Comparison of ENCODE assay signal across 7 mouse cellular contexts in genomic region chr9:21037481-21037891, GRCm38 (mm10). TPM values are rescaled to one million over a fixed set of nuclear protein-coding genes. Genes with fewer than 3 reads are reported as not detected.
A peak's percentile ranks its signal among the peaks of the same experiment; 100 is the strongest.
DNase-seq lines count a peak whose midpoint lies in the region; ATAC-seq and TF ChIP-seq lines count a peak whose summit lies in the region.

No protein-coding gene starts in this region.

- H3K9ac ChIP-seq in lung, embryonic 16.5 days (ENCODE audit: low read length): peak overlapping the region; percentile 59
- H3K9ac ChIP-seq in forebrain, embryonic 12.5 days: peak overlapping the region; percentile 25; the same call in 1 of the 2 replicates
- H3K9ac ChIP-seq in hindbrain, embryonic 15.5 days: peak overlapping the region; percentile 65
- peak overlapping the region; percentile 43 for H3K9ac ChIP-seq in limb, embryonic 14.5 days (ENCODE audit: low read depth, low read length, severe bottlenecking)

- DNase-seq in lung, postnatal 14 days: no peak
- peak; percentile 14 for DNase-seq in limb, embryonic 14.5 days (ENCODE audit: low spot score)
- peak; percentile 42 for DNase-seq in right cerebral cortex, postnatal 14 days

- peak overlapping the region; percentile 71 for H3K4me2 ChIP-seq in lung, embryonic 16.5 days (ENCODE audit: low read depth, low read length)
- peak overlapping the region; percentile 53 for H3K4me2 ChIP-seq in forebrain, embryonic 12.5 days
- H3K4me2 ChIP-seq in hindbrain, embryonic 15.5 days: peak overlapping the region; percentile 87
- H3K4me2 ChIP-seq in limb, embryonic 14.5 days (replicated peaks; ENCODE audit: low read depth, low read length, severe bottlenecking): peak overlapping the region; percentile 54

- H3K27me3 ChIP-seq in lung, embryonic 16.5 days (ENCODE audit: control insufficient read depth, insufficient read depth, low read depth, low read length): peaks cover 67% of the 10 kb centered on the region
- peaks cover 93% of the 10 kb centered on the region for H3K27me3 ChIP-seq in forebrain, embryonic 12.5 days
- H3K27me3 ChIP-seq in hindbrain, embryonic 15.5 days: peaks cover 81% of the 10 kb centered on the region
- peaks cover 71% of the 10 kb centered on the region for H3K27me3 ChIP-seq in limb, embryonic 14.5 days (ENCODE audit: control insufficient read depth, insufficient read depth, low read length)

- H3K27ac ChIP-seq in lung, embryonic 16.5 days (ENCODE audit: low read length): peak overlapping the region; percentile 22; the same call in 1 of the 2 replicates
- H3K27ac ChIP-seq in forebrain, embryonic 12.5 days: no peak overlapping the region
- no peak overlapping the region for H3K27ac ChIP-seq in hindbrain, embryonic 15.5 days (replicated peaks)
- no peak overlapping the region for H3K27ac ChIP-seq in limb, embryonic 14.5 days (replicated peaks; ENCODE audit: low read depth, low read length)

- peak; percentile 70 for ATAC-seq in lung, embryonic 16.5 days (ENCODE audit: low read depth)
- ATAC-seq in forebrain, embryonic 12.5 days (ENCODE audit: low FRiP score): peak; percentile 30; the same call in 1 of the 2 replicates
- ATAC-seq in hindbrain, embryonic 15.5 days (ENCODE audit: low FRiP score, low read depth): peak; percentile 73
- ATAC-seq in limb, embryonic 14.5 days (ENCODE audit: low FRiP score, low read depth): 0 out of 2 replicates have a peak, but pooled peaks have one; percentile 15
- no peak for ATAC-seq in megakaryocyte progenitor cell, adult 5-6 weeks (replicated peaks; ENCODE audit: poor library complexity)

- no peak for TF ChIP-seq POLR2A in limb, embryonic 14.5 days (IDR thresholded peaks at IDR 0.05; ENCODE audit: borderline replicate concordance, extremely low read depth, insufficient read depth, insufficient read length)

- 4% methylated on average over 30 of the region's 31 CpGs for WGBS in lung, embryonic 16.5 days
- WGBS in forebrain, embryonic 12.5 days: 1% methylated on average over 31 of the region's 31 CpGs
- 1% methylated on average over 31 of the region's 31 CpGs for WGBS in hindbrain, embryonic 15.5 days
- WGBS in limb, embryonic 14.5 days: 2% methylated on average over 31 of the region's 31 CpGs

- peaks cover 24% of the 10 kb centered on the region for H3K4me1 ChIP-seq in lung, embryonic 16.5 days (replicated peaks; ENCODE audit: control insufficient read depth, insufficient read depth, low read length)
- H3K4me1 ChIP-seq in forebrain, embryonic 12.5 days: peaks cover 29% of the 10 kb centered on the region
- peaks cover 53% of the 10 kb centered on the region for H3K4me1 ChIP-seq in hindbrain, embryonic 15.5 days (replicated peaks)
- peaks cover 15% of the 10 kb centered on the region for H3K4me1 ChIP-seq in limb, embryonic 14.5 days (ENCODE audit: control insufficient read depth, insufficient read depth, low read length)

- H3K9me3 ChIP-seq in lung, embryonic 16.5 days (ENCODE audit: control insufficient read depth, low read length): no peaks in the 10 kb centered on the region
- H3K9me3 ChIP-seq in forebrain, embryonic 12.5 days: no peaks in the 10 kb centered on the region; the same call in 1 of the 2 replicates
- no peaks in the 10 kb centered on the region for H3K9me3 ChIP-seq in hindbrain, embryonic 15.5 days
- H3K9me3 ChIP-seq in limb, embryonic 14.5 days (ENCODE audit: control insufficient read depth, low read length): no peaks in the 10 kb centered on the region

- peak overlapping the region; percentile 48 for H3K4me3 ChIP-seq in lung, embryonic 16.5 days (ENCODE audit: low read length)
- peak overlapping the region; percentile 37 for H3K4me3 ChIP-seq in forebrain, embryonic 12.5 days (replicated peaks)
- peak overlapping the region; percentile 52 for H3K4me3 ChIP-seq in hindbrain, embryonic 15.5 days
- H3K4me3 ChIP-seq in limb, embryonic 14.5 days (replicated peaks; ENCODE audit: low read length): peak overlapping the region; percentile 37

- H3K36me3 ChIP-seq in lung, embryonic 16.5 days (ENCODE audit: control insufficient read depth, insufficient read depth, low read length): no peaks in the 10 kb centered on the region
- no peaks in the 10 kb centered on the region for H3K36me3 ChIP-seq in forebrain, embryonic 12.5 days (replicated peaks)
- no peaks in the 10 kb centered on the region for H3K36me3 ChIP-seq in hindbrain, embryonic 15.5 days
- no peaks in the 10 kb centered on the region for H3K36me3 ChIP-seq in limb, embryonic 14.5 days (ENCODE audit: control insufficient read depth, insufficient read depth, low read length)

RNA-seq across cellular contexts. Expression of gene Icam5, which starts 5.6 kb away (rescaled TPM):
- polyA plus RNA-seq in lung, embryonic 16.5 days (2015; fragmentation: Nextera tagmentation; extraction: Ambion mirVana): 0.24 and 0.33 TPM in 2 replicates
- 0.13 TPM in 2 replicates for polyA plus RNA-seq in forebrain, embryonic 12.5 days (2016; fragmentation: Nextera tagmentation; extraction: Ambion mirVana)
- 1.7 and 2.6 TPM in 2 replicates for polyA plus RNA-seq in hindbrain, embryonic 15.5 days (2015; fragmentation: Nextera tagmentation; extraction: Ambion mirVana)
- 0.23 and 0.34 TPM in 2 replicates for polyA plus RNA-seq in limb, embryonic 14.5 days (2012; rRNA removed)
- polyA plus RNA-seq in limb, embryonic 14.5 days (2014; fragmentation: Nextera tagmentation; extraction: Ambion mirVana): 0.08 and 0.11 TPM in 2 replicates
- not detected in 2 replicates for total RNA-seq in megakaryocyte progenitor cell, adult 5-6 weeks (2015)
- total RNA-seq in megakaryocyte progenitor cell, adult 5-6 weeks (2017): 0.21 and 0.24 TPM in 2 replicates

RNA-seq across cellular contexts. Expression of gene Icam4, which starts 8.3 kb away (rescaled TPM):
- polyA plus RNA-seq in lung, embryonic 16.5 days (2015; fragmentation: Nextera tagmentation; extraction: Ambion mirVana): 2.2 and 4.2 TPM in 2 replicates
- polyA plus RNA-seq in forebrain, embryonic 12.5 days (2016; fragmentation: Nextera tagmentation; extraction: Ambion mirVana): 1.5 and 1.9 TPM in 2 replicates
- polyA plus RNA-seq in hindbrain, embryonic 15.5 days (2015; fragmentation: Nextera tagmentation; extraction: Ambion mirVana): not detected in 2 replicates
- 0.26 and 0.47 TPM in 2 replicates for polyA plus RNA-seq in limb, embryonic 14.5 days (2012; rRNA removed)
- polyA plus RNA-seq in limb, embryonic 14.5 days (2014; fragmentation: Nextera tagmentation; extraction: Ambion mirVana): 0.99 and 1.3 TPM in 2 replicates
- 4.5 and 7.8 TPM in 2 replicates for total RNA-seq in megakaryocyte progenitor cell, adult 5-6 weeks (2015)
- total RNA-seq in megakaryocyte progenitor cell, adult 5-6 weeks (2017): 3.7 and 4.0 TPM in 2 replicates

RNA-seq across cellular contexts. Expression of gene Icam1, which starts 21.7 kb away (rescaled TPM):
- 76.2 and 93.0 TPM in 2 replicates for polyA plus RNA-seq in lung, embryonic 16.5 days (2015; fragmentation: Nextera tagmentation; extraction: Ambion mirVana)
- 3.7 and 3.8 TPM in 2 replicates for polyA plus RNA-seq in forebrain, embryonic 12.5 days (2016; fragmentation: Nextera tagmentation; extraction: Ambion mirVana)
- 3.4 and 3.9 TPM in 2 replicates for polyA plus RNA-seq in hindbrain, embryonic 15.5 days (2015; fragmentation: Nextera tagmentation; extraction: Ambion mirVana)
- 15.5 and 16.6 TPM in 2 replicates for polyA plus RNA-seq in limb, embryonic 14.5 days (2012; rRNA removed)
- polyA plus RNA-seq in limb, embryonic 14.5 days (2014; fragmentation: Nextera tagmentation; extraction: Ambion mirVana): 18.3 and 21.2 TPM in 2 replicates
- 5.3 and 6.9 TPM in 2 replicates for total RNA-seq in megakaryocyte progenitor cell, adult 5-6 weeks (2015)
- 9.2 and 9.8 TPM in 2 replicates for total RNA-seq in megakaryocyte progenitor cell, adult 5-6 weeks (2017)

RNA-seq across cellular contexts. Expression of gene Zglp1, which starts 29.4 kb away (rescaled TPM):
- 1.1 and 1.2 TPM in 2 replicates for polyA plus RNA-seq in lung, embryonic 16.5 days (2015; fragmentation: Nextera tagmentation; extraction: Ambion mirVana)
- 0.79 and 2.7 TPM in 2 replicates for polyA plus RNA-seq in forebrain, embryonic 12.5 days (2016; fragmentation: Nextera tagmentation; extraction: Ambion mirVana)
- 0.58 and 3.0 TPM in 2 replicates for polyA plus RNA-seq in hindbrain, embryonic 15.5 days (2015; fragmentation: Nextera tagmentation; extraction: Ambion mirVana)
- polyA plus RNA-seq in limb, embryonic 14.5 days (2012; rRNA removed): 1.4 TPM in 1 of 2 replicates, not detected in the other
- 0.23 TPM in 1 of 2 replicates, not detected in the other for polyA plus RNA-seq in limb, embryonic 14.5 days (2014; fragmentation: Nextera tagmentation; extraction: Ambion mirVana)
- total RNA-seq in megakaryocyte progenitor cell, adult 5-6 weeks (2015): 1.6 TPM in 1 of 2 replicates, not detected in the other
- total RNA-seq in megakaryocyte progenitor cell, adult 5-6 weeks (2017): 0.96 TPM in 1 of 2 replicates, not detected in the other

RNA-seq across cellular contexts. Expression of gene Mrpl4, which starts 34.9 kb away (rescaled TPM):
- 156 TPM in 2 replicates for polyA plus RNA-seq in lung, embryonic 16.5 days (2015; fragmentation: Nextera tagmentation; extraction: Ambion mirVana)
- polyA plus RNA-seq in forebrain, embryonic 12.5 days (2016; fragmentation: Nextera tagmentation; extraction: Ambion mirVana): 110 and 111 TPM in 2 replicates
- polyA plus RNA-seq in hindbrain, embryonic 15.5 days (2015; fragmentation: Nextera tagmentation; extraction: Ambion mirVana): 109 and 114 TPM in 2 replicates
- polyA plus RNA-seq in limb, embryonic 14.5 days (2012; rRNA removed): 89.0 and 114 TPM in 2 replicates
- 115 and 118 TPM in 2 replicates for polyA plus RNA-seq in limb, embryonic 14.5 days (2014; fragmentation: Nextera tagmentation; extraction: Ambion mirVana)
- 42.0 and 48.1 TPM in 2 replicates for total RNA-seq in megakaryocyte progenitor cell, adult 5-6 weeks (2015)
- total RNA-seq in megakaryocyte progenitor cell, adult 5-6 weeks (2017): 44.1 and 50.7 TPM in 2 replicates
